Mouse (Mus musculus) neutrophil, adult 59 days (primary cell): ENCODE data around the gene H3f3b. TPM values are rescaled to one million over a fixed set of nuclear protein-coding genes. Genes with fewer than 3 reads are reported as not detected.

Experiments
- total RNA-seq, 2 experiments: library from RNA; stranded (reverse); gene quantifications; 1 replicate in 1 of 2; 2 replicates in 1 of 2; pipeline ENCODE4 v1.2.4; 2023

H3f3b gene
- 1,000 to 10,000 TPM; 3,439 to 3,559 TPM for total RNA-seq

DNA sequence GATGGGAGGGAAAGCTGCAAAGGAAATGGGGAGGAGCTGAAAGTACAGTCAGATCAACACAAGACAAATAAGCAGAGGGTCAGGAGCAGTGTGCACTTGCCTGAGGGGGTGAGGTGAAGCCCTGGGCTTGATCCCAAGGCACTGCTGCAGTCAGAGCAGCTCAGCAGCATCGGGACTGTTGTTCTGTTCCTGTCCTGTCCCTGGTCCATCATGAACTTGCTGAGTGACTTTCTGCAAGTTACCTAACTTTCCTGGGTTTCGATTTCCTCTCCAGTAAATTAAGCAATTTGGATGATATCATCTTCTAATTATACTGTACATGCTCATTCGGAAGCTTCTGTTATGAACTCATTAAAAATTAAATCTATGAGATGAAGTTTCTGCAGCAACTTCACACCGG lies at the start of gene H3f3b:
TSS of gene H3f3b (minus strand) at position 207 of the 400 bp plus-strand sequence.

DNA sequence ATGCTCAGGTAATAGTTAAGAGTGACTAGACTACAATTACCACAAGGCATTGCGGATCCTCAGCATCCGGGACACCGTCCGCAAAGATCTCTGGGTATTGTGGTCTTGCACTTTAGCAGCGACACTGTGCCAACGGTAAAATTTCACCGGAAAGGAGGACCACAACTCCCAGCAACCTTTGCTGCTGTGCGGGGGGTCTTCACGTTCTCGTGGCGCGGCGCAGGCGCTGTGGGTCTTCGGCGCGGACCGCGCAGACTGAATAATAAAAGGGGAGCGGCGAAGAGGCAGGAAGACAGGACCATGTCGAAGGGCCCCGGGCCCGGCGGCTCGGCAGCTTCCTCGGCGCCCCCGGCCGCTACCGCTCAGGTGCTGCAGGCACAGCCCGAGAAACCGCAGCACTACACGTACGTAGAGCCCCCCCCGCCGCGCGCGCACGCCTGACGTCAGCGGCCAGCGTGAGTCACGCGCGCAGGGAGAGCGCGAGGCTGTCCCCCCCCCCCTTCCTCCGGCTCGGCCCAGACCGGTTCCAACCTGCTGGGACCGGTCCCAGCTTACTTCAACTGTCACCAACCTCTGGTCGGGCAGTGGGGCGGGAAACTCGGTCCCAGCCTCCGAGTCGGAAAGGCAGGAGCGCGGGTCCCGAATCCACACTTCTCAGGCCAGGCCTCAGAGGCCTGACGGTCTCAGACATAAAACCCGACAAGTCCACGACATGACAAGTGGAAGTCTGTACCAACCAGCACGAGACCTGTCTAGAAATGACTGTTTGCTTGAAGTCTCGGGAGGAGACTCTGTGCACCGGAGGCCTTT lies 2.5 kb upstream of the H3f3b start, which contains the start of gene Unk:
TSS of gene Unk (plus strand) at position 235 of the 810 bp plus-strand sequence.

DNA sequence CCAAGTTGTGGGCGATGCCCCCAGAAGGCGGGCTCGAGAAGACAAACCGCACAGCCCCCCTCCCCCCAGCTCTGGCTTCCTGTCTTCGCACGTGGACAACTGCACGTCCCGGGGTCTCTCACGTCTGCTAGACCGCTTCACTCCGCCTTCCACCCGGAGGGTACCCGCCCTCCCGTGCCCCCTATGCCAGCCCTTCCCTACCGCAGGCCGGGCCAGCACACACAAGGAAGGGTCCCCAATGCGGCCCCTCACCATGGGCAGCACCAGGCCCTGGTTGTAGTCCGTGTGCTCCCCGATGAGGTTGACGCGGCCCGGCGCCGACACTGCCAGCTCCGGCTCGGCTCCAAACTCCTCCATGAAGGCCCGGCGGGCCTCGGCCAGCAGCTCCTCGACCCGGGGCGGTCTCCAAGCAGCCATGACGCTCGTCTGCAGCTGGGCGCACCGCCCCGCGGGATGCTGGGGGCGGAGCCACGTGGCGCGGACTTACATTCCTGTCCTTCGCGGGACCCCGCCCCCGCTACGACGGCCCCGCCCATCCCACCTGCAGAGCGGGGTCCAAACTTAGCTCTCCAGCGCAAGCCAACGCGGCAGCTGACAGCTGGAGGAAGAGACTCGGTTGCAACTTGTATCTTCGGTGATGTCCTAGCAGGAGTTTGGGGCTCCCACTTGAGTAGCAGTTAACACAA lies 15.4 kb downstream of the H3f3b start, which contains the start of gene Galk1:
TSS of gene Galk1 (minus strand) at position 458 of the 686 bp plus-strand sequence.

DNA sequence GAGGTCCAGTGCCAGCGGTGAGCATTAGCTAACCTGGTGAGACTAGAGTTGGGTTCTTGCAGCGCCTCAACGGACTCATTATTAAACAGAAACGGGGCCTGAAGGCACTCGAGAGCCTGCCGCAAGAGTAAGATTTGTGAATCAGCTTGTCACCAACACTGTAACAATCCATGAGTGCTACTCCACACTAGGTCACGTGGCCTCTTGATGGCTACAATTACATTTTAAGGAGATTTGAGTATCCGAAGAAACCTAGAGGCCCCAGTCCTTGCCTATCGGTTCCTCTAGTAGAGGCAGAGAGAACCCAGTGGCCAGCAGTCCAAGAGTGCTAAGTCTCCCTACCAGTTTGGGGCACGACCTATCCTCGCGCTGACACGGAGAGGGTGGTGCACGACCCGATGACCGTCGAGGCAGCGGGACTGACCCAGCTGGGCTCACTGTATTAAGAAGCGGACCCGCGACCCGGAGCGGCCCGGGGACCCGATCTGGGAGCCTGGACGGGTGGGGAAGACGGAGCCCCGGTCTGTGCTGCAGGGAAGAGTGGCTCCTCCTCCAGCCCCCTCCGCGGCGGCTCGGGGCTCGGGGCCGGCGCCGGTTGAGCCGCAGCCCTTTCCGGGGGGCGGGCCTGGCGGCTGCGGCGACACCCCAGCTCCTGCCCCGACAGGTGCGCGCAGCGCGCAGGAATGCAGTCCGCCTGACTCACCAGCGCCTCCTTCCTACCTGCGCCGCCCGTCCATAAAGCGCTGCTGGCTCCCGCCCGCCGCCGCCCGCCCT lies 53.3 kb downstream of the H3f3b start, which contains the start of gene Itgb4:
TSS of gene Itgb4 (plus strand) at position 401 of the 774 bp plus-strand sequence.

Other genes starting within 250 kb of the H3f3b start
- gene Caskin2, start 214.3 kb downstream of the H3f3b start, total RNA-seq: 1 to 10 TPM; 1.1 to 1.8 TPM
- 1 to 10 TPM; 3.2 to 5.4 TPM for gene Tsen54, start 213.2 kb downstream of the H3f3b start, total RNA-seq
- 1 to 10 TPM; 4.6 to 5.2 TPM for gene Llgl2, start 203.9 kb downstream of the H3f3b start, total RNA-seq
- 1 to 10 TPM; 1.2 to 1.8 TPM for gene Myo15b, start 169.6 kb downstream of the H3f3b start, total RNA-seq
- 10 to 100 TPM; 57.4 to 58.2 TPM for gene Smim5, start 128.0 kb downstream of the H3f3b start, total RNA-seq
- 1 to 10 TPM; 5.2 to 5.3 TPM for gene Smim6, start 115.9 kb downstream of the H3f3b start, total RNA-seq
- 10 to 100 TPM; 23.9 to 28.2 TPM for gene Sap30bp, start 94.7 kb downstream of the H3f3b start, total RNA-seq
- 10 to 100 TPM; 22.8 to 26.1 TPM for gene Recql5, start 94.5 kb downstream of the H3f3b start, total RNA-seq
- under 1 TPM in 1 of 2 experiments, not detected in 1; 0.07 TPM for gene Itgb4, start 53.3 kb downstream of the H3f3b start, total RNA-seq
- 1 to 10 TPM; 8.4 to 8.5 TPM for gene Galk1, start 15.2 kb downstream of the H3f3b start, total RNA-seq
- 10 to 100 TPM; 23.5 to 24.4 TPM for gene Unk, start 2.4 kb upstream of the H3f3b start, total RNA-seq
- 10 to 100 TPM; 88.5 to 94.2 TPM for gene Unc13d, start 50.0 kb upstream of the H3f3b start, total RNA-seq
- gene Wbp2, start 59.0 kb upstream of the H3f3b start, total RNA-seq: 100 to 1,000 TPM; 160 to 163 TPM
- 1 to 10 TPM; 1.4 to 2.1 TPM for gene Trim47, start 99.2 kb upstream of the H3f3b start, total RNA-seq
- gene Trim65, start 103.2 kb upstream of the H3f3b start, total RNA-seq: 1 to 10 TPM; 5.8 to 8.1 TPM
- gene Mrpl38, start 110.9 kb upstream of the H3f3b start, total RNA-seq: 10 to 100 TPM; 14.5 to 20.1 TPM
- gene Fbf1, start 140.2 kb upstream of the H3f3b start, total RNA-seq: 1 to 10 TPM; 5.8 to 9.9 TPM
- gene Ten1, start 170.9 kb upstream of the H3f3b start, total RNA-seq: 10 to 100 TPM; 32.1 to 33.1 TPM
- 10 to 100 TPM; 29.1 to 32.8 TPM for gene Acox1, start 171.1 kb upstream of the H3f3b start, total RNA-seq
- under 1 TPM in 1 of 2 experiments, not detected in 1; 0.09 TPM for gene Evpl, start 210.1 kb upstream of the H3f3b start, total RNA-seq
- gene Srp68, start 246.3 kb upstream of the H3f3b start, total RNA-seq: 10 to 100 TPM; 35.3 to 37.0 TPM